In the genomic region with DNA sequence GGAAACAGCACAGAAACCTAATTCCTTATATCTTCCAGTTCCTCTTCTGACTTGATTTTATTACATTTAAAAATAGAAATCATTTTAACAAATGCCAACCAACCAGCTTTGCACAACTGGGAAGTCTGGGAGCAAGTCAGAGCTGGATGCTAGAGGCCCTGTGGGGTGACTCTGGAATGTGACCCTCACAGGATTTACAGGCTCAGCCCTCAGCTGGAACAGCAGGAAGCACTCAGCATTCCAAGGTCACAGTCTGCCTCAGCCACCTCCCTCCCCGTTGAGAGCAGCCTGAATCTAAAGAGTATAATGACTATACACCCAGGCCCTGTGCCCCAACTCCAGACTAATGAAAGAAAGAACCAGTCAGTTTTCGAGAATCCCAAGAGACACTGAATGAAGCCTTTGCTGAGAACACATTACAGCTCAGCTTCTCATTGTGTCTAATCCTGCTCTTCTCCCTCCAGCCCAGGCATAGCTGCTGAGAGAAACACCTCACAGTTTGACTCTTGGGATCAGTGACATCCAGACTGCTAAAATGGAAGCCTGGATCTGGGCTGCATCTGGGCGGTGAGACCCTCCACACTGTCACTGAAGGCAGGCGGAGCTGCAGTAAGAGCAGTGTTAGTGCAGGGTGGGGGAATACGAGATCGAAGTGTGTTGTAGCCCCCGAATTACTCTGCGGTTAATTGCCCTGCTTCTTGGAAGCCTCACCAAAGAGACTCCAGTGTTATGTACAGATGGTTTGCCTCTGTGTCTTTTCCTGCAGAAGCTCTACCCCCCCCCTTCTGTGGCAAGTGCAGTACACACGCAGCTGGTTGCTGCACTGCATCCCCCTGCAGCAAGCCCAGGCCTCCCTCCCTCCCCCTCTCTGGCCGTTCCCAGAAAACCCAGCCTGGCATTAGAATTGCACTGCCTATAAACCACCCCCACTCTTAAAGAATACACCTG, we compare ENCODE assay signal across 9 mouse cellular contexts. TPM values are rescaled to one million over a fixed set of nuclear protein-coding genes. Genes with fewer than 3 reads are reported as not detected.
DNase-seq lines count a peak whose midpoint lies in the region; ATAC-seq and TF ChIP-seq lines count a peak whose summit lies in the region.
"Had no signal": no experiment of that assay in that cellular context is flagged by ENCODE, and none has a peak within 500 bp of the region (broad histone marks: within the 10 kb centered on the region; RNA-seq: fewer than 3 reads in every experiment).

No protein-coding gene starts in this region.

- H3K4me2 ChIP-seq in midbrain, embryonic 11.5 days, result no peak overlapping the region
- no peak overlapping the region for H3K4me2 ChIP-seq in midbrain, embryonic 15.5 days
- no peak overlapping the region for H3K4me2 ChIP-seq in kidney, embryonic 15.5 days
- no peak overlapping the region for H3K4me2 ChIP-seq in stomach, embryonic 14.5 days (replicated peaks; ENCODE audit: low read depth, low read length)
- H3K4me2 ChIP-seq: liver, embryonic 15.5 days had no signal

- no peak overlapping the region for H3K27ac ChIP-seq in midbrain, embryonic 11.5 days (ENCODE audit: low read depth, low read length)
- H3K27ac ChIP-seq in midbrain, embryonic 15.5 days, result no peak overlapping the region
- peak overlapping the region; percentile 44; the same call in 1 of the 2 replicates for H3K27ac ChIP-seq in embryonic facial prominence, embryonic 10.5 days (replicated peaks)
- H3K27ac ChIP-seq in kidney, embryonic 15.5 days, result peak overlapping the region; percentile 86
- H3K27ac ChIP-seq in stomach, embryonic 14.5 days (ENCODE audit: low read length), result peak overlapping the region; percentile 39; the same call in 1 of the 2 replicates
- no peak overlapping the region for H3K27ac ChIP-seq in thymus, adult 2 months (ENCODE audit: control insufficient read depth, insufficient read depth, low read length)
- H3K27ac ChIP-seq: liver, embryonic 15.5 days had no signal

- no peaks in the 10 kb centered on the region for H3K27me3 ChIP-seq in midbrain, embryonic 11.5 days (ENCODE audit: control insufficient read depth, insufficient read depth, low read length)
- H3K27me3 ChIP-seq in midbrain, embryonic 15.5 days (replicated peaks), result no peaks in the 10 kb centered on the region
- no peaks in the 10 kb centered on the region for H3K27me3 ChIP-seq in embryonic facial prominence, embryonic 10.5 days (replicated peaks; ENCODE audit: low read depth, poor library complexity, severe bottlenecking)
- no peaks in the 10 kb centered on the region for H3K27me3 ChIP-seq in kidney, embryonic 15.5 days
- H3K27me3 ChIP-seq in stomach, embryonic 14.5 days (ENCODE audit: control insufficient read depth, insufficient read depth, low read length), result no peaks in the 10 kb centered on the region
- no peaks in the 10 kb centered on the region for H3K27me3 ChIP-seq in thymus, adult 2 months (ENCODE audit: control insufficient read depth, insufficient read depth, low read length)
- H3K27me3 ChIP-seq: liver, embryonic 15.5 days had no signal

- peaks cover 21% of the 10 kb centered on the region for H3K36me3 ChIP-seq in midbrain, embryonic 11.5 days (ENCODE audit: control insufficient read depth, insufficient read depth, low read length)
- peaks cover 25% of the 10 kb centered on the region for H3K36me3 ChIP-seq in midbrain, embryonic 15.5 days (replicated peaks)
- H3K36me3 ChIP-seq in embryonic facial prominence, embryonic 10.5 days (replicated peaks), result peaks cover 97% of the 10 kb centered on the region
- H3K36me3 ChIP-seq in kidney, embryonic 15.5 days, result peaks cover 75% of the 10 kb centered on the region
- H3K36me3 ChIP-seq in stomach, embryonic 14.5 days (ENCODE audit: control insufficient read depth, insufficient read depth, low read length), result peaks cover 35% of the 10 kb centered on the region
- no peaks in the 10 kb centered on the region for H3K36me3 ChIP-seq in thymus, adult 2 months (ENCODE audit: control insufficient read depth, insufficient read depth, low read length)

- no peaks in the 10 kb centered on the region for H3K4me1 ChIP-seq in midbrain, embryonic 11.5 days (ENCODE audit: control insufficient read depth, insufficient read depth, low read length)
- no peaks in the 10 kb centered on the region for H3K4me1 ChIP-seq in midbrain, embryonic 15.5 days
- H3K4me1 ChIP-seq in embryonic facial prominence, embryonic 10.5 days, result peaks cover 7% of the 10 kb centered on the region; the same call in 1 of the 2 replicates
- peaks cover 22% of the 10 kb centered on the region for H3K4me1 ChIP-seq in kidney, embryonic 15.5 days
- H3K4me1 ChIP-seq in stomach, embryonic 14.5 days (ENCODE audit: control insufficient read depth, insufficient read depth, low read length), result no peaks in the 10 kb centered on the region
- H3K4me1 ChIP-seq in thymus, adult 2 months (replicated peaks; ENCODE audit: control insufficient read depth, insufficient read depth, low read length), result no peaks in the 10 kb centered on the region
- H3K4me1 ChIP-seq: liver, embryonic 15.5 days had no signal

- H3K9me3 ChIP-seq in midbrain, embryonic 11.5 days (ENCODE audit: control insufficient read depth, low read length), result no peaks in the 10 kb centered on the region
- no peaks in the 10 kb centered on the region for H3K9me3 ChIP-seq in midbrain, embryonic 15.5 days
- no peaks in the 10 kb centered on the region for H3K9me3 ChIP-seq in embryonic facial prominence, embryonic 10.5 days
- H3K9me3 ChIP-seq in kidney, embryonic 15.5 days (replicated peaks), result no peaks in the 10 kb centered on the region
- no peaks in the 10 kb centered on the region for H3K9me3 ChIP-seq in stomach, embryonic 14.5 days (ENCODE audit: control insufficient read depth, low read depth, low read length)
- H3K9me3 ChIP-seq: liver, embryonic 15.5 days had no signal

- no peak overlapping the region for H3K9ac ChIP-seq in midbrain, embryonic 11.5 days (ENCODE audit: low read length)
- H3K9ac ChIP-seq in midbrain, embryonic 15.5 days, result no peak overlapping the region
- H3K9ac ChIP-seq in kidney, embryonic 15.5 days, result no peak overlapping the region
- H3K9ac ChIP-seq in stomach, embryonic 14.5 days (replicated peaks; ENCODE audit: low read depth, low read length), result no peak overlapping the region
- H3K9ac ChIP-seq: liver, embryonic 15.5 days had no signal

- 68% methylated on average over 10 of the region's 10 CpGs for WGBS in midbrain, embryonic 11.5 days
- WGBS in midbrain, embryonic 15.5 days, result 70% methylated on average over 10 of the region's 10 CpGs
- WGBS in embryonic facial prominence, embryonic 10.5 days, result 67% methylated on average over 10 of the region's 10 CpGs
- WGBS in kidney, embryonic 15.5 days, result 36% methylated on average over 10 of the region's 10 CpGs
- WGBS in stomach, embryonic 14.5 days, result 59% methylated on average over 10 of the region's 10 CpGs
- WGBS in thymus, adult 2 months, result 94% methylated on average over 10 of the region's 10 CpGs

- TF ChIP-seq CTCF in thymus, adult 2 months (IDR thresholded peaks at IDR 0.05; ENCODE audit: borderline replicate concordance, control insufficient read depth, extremely low read depth, insufficient read depth, low read length, poor library complexity), result no peak

- no peak for TF ChIP-seq POLR2A in thymus, adult 2 months (IDR thresholded peaks at IDR 0.05; ENCODE audit: control insufficient read depth, extremely low read depth, insufficient read depth, low read length, poor library complexity)

- peak; percentile 45; the same call in 1 of the 2 replicates for ATAC-seq in midbrain, embryonic 11.5 days (ENCODE audit: low FRiP score)
- ATAC-seq in midbrain, embryonic 15.5 days (replicated peaks), result no peak
- peak; percentile 90 for ATAC-seq in kidney, embryonic 15.5 days (replicated peaks; ENCODE audit: low FRiP score)
- ATAC-seq in stomach, embryonic 14.5 days (ENCODE audit: insufficient number of reproducible peaks, insufficient read depth, low FRiP score, low read depth), result peak; percentile 73; the same call in 1 of the 2 replicates

- H3K4me3 ChIP-seq in midbrain, embryonic 11.5 days (ENCODE audit: low read depth, low read length), result no peak overlapping the region
- H3K4me3 ChIP-seq in midbrain, embryonic 15.5 days, result no peak overlapping the region
- H3K4me3 ChIP-seq in embryonic facial prominence, embryonic 10.5 days, result no peak overlapping the region
- H3K4me3 ChIP-seq in kidney, embryonic 15.5 days (replicated peaks), result no peak overlapping the region
- H3K4me3 ChIP-seq in stomach, embryonic 14.5 days (ENCODE audit: low read depth, low read length), result no peak overlapping the region
- H3K4me3 ChIP-seq in thymus, adult 2 months (ENCODE audit: control insufficient read depth, insufficient read depth, low read length), result no peak overlapping the region
- H3K4me3 ChIP-seq: liver, embryonic 15.5 days had no signal

- peak; percentile 83 for DNase-seq in midbrain, embryonic 11.5 days (ENCODE audit: low spot score, missing footprints)
- DNase-seq in embryonic facial prominence, embryonic 10.5 days (ENCODE audit: low spot score), result peak; percentile 53
- DNase-seq in cerebellum, postnatal 4 days (ENCODE audit: low spot score in 2 of 2), result no peak
- no peak for DNase-seq in thymus, adult 2 months
- DNase-seq in thymus, adult 18-20 months, result no peak

RNA-seq across cellular contexts. Expression of a gene that starts 8.7 kb away (rescaled TPM):
- polyA plus RNA-seq in midbrain, embryonic 11.5 days (2014; fragmentation: Nextera tagmentation; extraction: Ambion mirVana), result 13.8 and 18.9 TPM in 2 replicates
- 12.9 and 14.4 TPM in 2 replicates for polyA plus RNA-seq in midbrain, embryonic 15.5 days (2015; fragmentation: Nextera tagmentation; extraction: Ambion mirVana)
- polyA plus RNA-seq in embryonic facial prominence, embryonic 10.5 days (2016; fragmentation: Nextera tagmentation; extraction: Ambion mirVana), result 23.6 and 26.4 TPM in 2 replicates
- polyA plus RNA-seq in kidney, embryonic 15.5 days (2015; fragmentation: Nextera tagmentation; extraction: Ambion mirVana), result 21.7 and 22.7 TPM in 2 replicates
- polyA plus RNA-seq in stomach, embryonic 14.5 days (2014; fragmentation: Nextera tagmentation; extraction: Ambion mirVana), result 17.9 and 19.1 TPM in 2 replicates
- polyA plus RNA-seq in thymus, adult 2 months (2012; rRNA removed), result 13.0 and 15.3 TPM in 2 replicates

RNA-seq across cellular contexts. Expression of a gene that starts 8.8 kb away (rescaled TPM):
- polyA plus RNA-seq in midbrain, embryonic 11.5 days (2014; fragmentation: Nextera tagmentation; extraction: Ambion mirVana), result 45.0 and 46.8 TPM in 2 replicates
- polyA plus RNA-seq in midbrain, embryonic 15.5 days (2015; fragmentation: Nextera tagmentation; extraction: Ambion mirVana), result 22.8 and 23.8 TPM in 2 replicates
- polyA plus RNA-seq in embryonic facial prominence, embryonic 10.5 days (2016; fragmentation: Nextera tagmentation; extraction: Ambion mirVana), result 46.1 and 52.5 TPM in 2 replicates
- polyA plus RNA-seq in kidney, embryonic 15.5 days (2015; fragmentation: Nextera tagmentation; extraction: Ambion mirVana), result 33.1 and 36.9 TPM in 2 replicates
- 33.2 and 33.3 TPM in 2 replicates for polyA plus RNA-seq in stomach, embryonic 14.5 days (2014; fragmentation: Nextera tagmentation; extraction: Ambion mirVana)
- 26.7 and 31.5 TPM in 2 replicates for polyA plus RNA-seq in thymus, adult 2 months (2012; rRNA removed)

RNA-seq across cellular contexts. Expression of a gene that starts 24.0 kb away (rescaled TPM):
- polyA plus RNA-seq in midbrain, embryonic 11.5 days (2014; fragmentation: Nextera tagmentation; extraction: Ambion mirVana), result 0.40 and 1.3 TPM in 2 replicates
- 9.6 and 9.8 TPM in 2 replicates for polyA plus RNA-seq in midbrain, embryonic 15.5 days (2015; fragmentation: Nextera tagmentation; extraction: Ambion mirVana)
- 0.55 TPM in 2 replicates for polyA plus RNA-seq in embryonic facial prominence, embryonic 10.5 days (2016; fragmentation: Nextera tagmentation; extraction: Ambion mirVana)
- 0.27 and 0.90 TPM in 2 replicates for polyA plus RNA-seq in kidney, embryonic 15.5 days (2015; fragmentation: Nextera tagmentation; extraction: Ambion mirVana)
- polyA plus RNA-seq in stomach, embryonic 14.5 days (2014; fragmentation: Nextera tagmentation; extraction: Ambion mirVana), result 0.33 and 0.56 TPM in 2 replicates
- 0.05 and 0.11 TPM in 2 replicates for polyA plus RNA-seq in thymus, adult 2 months (2012; rRNA removed)
- polyA plus RNA-seq: liver, embryonic 15.5 days had no signal

Comparison
In these comparisons a context has a peak if more than half of its experiments do, and no peak if none do; other contexts are left out.
1. DNase-seq: peak in midbrain, embryonic 11.5 days (single experiment) and embryonic facial prominence, embryonic 10.5 days (single experiment); none in cerebellum, postnatal 4 days (0 of 2), thymus, adult 2 months (single experiment) and thymus, adult 18-20 months (0 of 2).
2. H3K27ac ChIP-seq: peak in embryonic facial prominence, embryonic 10.5 days (single experiment), kidney, embryonic 15.5 days (single experiment) and stomach, embryonic 14.5 days (single experiment); none in midbrain, embryonic 11.5 days (single experiment), midbrain, embryonic 15.5 days (single experiment) and thymus, adult 2 months (single experiment).